In the genomic region with DNA sequence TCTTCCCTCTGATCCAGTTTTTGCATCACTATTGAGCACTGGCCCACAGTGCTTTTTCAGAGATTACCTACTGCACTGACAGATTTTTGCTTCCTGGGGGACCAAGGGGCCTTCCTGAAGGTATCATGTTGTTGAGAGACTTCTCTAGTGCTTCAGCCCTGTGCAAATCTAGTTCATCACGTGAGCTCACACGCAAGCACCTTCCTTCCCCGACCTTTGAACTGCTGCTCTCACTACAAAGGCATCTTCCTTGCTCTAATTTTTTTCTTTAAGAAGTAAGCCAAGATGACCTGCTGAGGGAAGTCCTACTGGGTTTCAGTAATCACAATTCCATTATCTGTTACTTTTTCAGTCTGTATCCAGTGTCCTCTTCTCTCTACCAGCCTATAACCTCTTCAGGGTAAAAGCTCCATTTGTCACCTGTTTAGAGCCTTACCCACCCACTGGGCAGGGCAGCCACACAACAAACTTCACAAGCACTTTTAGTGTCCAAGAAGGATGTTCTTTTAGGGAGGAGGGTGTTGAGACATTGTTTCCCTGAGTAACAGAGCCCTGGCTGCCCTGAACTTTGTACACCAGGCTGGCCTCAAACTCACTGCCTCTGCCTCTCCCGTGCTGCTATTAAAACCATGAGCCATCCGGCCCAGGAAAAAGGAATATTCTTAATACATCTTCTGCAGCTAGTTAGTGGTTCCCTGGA, we compare ENCODE assay signal across 12 mouse cellular contexts.
DNase-seq lines count a peak whose midpoint lies in the region; ATAC-seq lines count a peak whose summit lies in the region.
"Had no signal": no experiment of that assay in that cellular context is flagged by ENCODE, and none has a peak within 500 bp of the region (broad histone marks: within the 10 kb centered on the region; RNA-seq: fewer than 3 reads in every experiment).

No protein-coding gene starts in this region.

- H3K27ac ChIP-seq in heart, embryonic 14.5 days (replicated peaks in 1 of 2; ENCODE audit: control insufficient read depth in 1 of 2, insufficient read depth in 1 of 2, low read depth in 2 of 2, low read length in 2 of 2): peak overlapping the region; percentile 27 to 68; a peak in 2 of 4 replicates
- no peak overlapping the region; the same call in 1 of the 2 replicates for H3K27ac ChIP-seq in heart, embryonic 10.5 days
- H3K27ac ChIP-seq in kidney, embryonic 16.5 days (ENCODE audit: low read length): peak overlapping the region; percentile 43; the same call in 1 of the 2 replicates
- no peak overlapping the region for H3K27ac ChIP-seq in forebrain, embryonic 13.5 days
- H3K27ac ChIP-seq in midbrain, embryonic 11.5 days (ENCODE audit: low read depth, low read length): no peak overlapping the region
- H3K27ac ChIP-seq: limb, embryonic 12.5 days had no signal

- no peak for DNase-seq in heart, embryonic 10.5 days (ENCODE audit: low spot score)
- peak; percentile 46 for DNase-seq in thymus, postnatal 0 days (ENCODE audit: low spot score)
- no peak for DNase-seq in thymus, postnatal 36 days
- DNase-seq in midbrain, embryonic 11.5 days (ENCODE audit: low spot score, missing footprints): no peak
- DNase-seq in cerebellum, postnatal 10 days: no peak
- DNase-seq: adrenal gland, adult 8-10 months; layer of hippocampus, adult 9-11 months; right cerebral cortex, adult 18-20 months had no signal

- H3K4me1 ChIP-seq in heart, embryonic 14.5 days (ENCODE audit: control insufficient read depth in 2 of 2, insufficient read depth in 2 of 2, low read length in 2 of 2): peaks cover 37 to 90% of the 10 kb centered on the region in 2 experiments
- peaks cover 74% of the 10 kb centered on the region for H3K4me1 ChIP-seq in heart, embryonic 10.5 days
- peaks cover 42% of the 10 kb centered on the region for H3K4me1 ChIP-seq in kidney, embryonic 16.5 days (ENCODE audit: insufficient read depth, low read length)
- peaks cover 7% of the 10 kb centered on the region; the same call in 1 of the 2 replicates for H3K4me1 ChIP-seq in forebrain, embryonic 13.5 days
- peaks cover 6% of the 10 kb centered on the region; the same call in 1 of the 2 replicates for H3K4me1 ChIP-seq in midbrain, embryonic 11.5 days (ENCODE audit: control insufficient read depth, insufficient read depth, low read length)

- H3K27me3 ChIP-seq in heart, embryonic 14.5 days (ENCODE audit: control insufficient read depth, insufficient read depth, low read length): no peaks in the 10 kb centered on the region
- no peaks in the 10 kb centered on the region for H3K27me3 ChIP-seq in heart, embryonic 10.5 days (ENCODE audit: insufficient read depth, poor library complexity, severe bottlenecking)
- H3K27me3 ChIP-seq in kidney, embryonic 16.5 days (ENCODE audit: insufficient read depth, low read length): no peaks in the 10 kb centered on the region
- H3K27me3 ChIP-seq in forebrain, embryonic 13.5 days: no peaks in the 10 kb centered on the region
- H3K27me3 ChIP-seq in midbrain, embryonic 11.5 days (ENCODE audit: control insufficient read depth, insufficient read depth, low read length): no peaks in the 10 kb centered on the region
- H3K27me3 ChIP-seq: limb, embryonic 12.5 days had no signal

- H3K9me3 ChIP-seq in heart, embryonic 14.5 days (ENCODE audit: control insufficient read depth, low read length): no peaks in the 10 kb centered on the region
- no peaks in the 10 kb centered on the region for H3K9me3 ChIP-seq in heart, embryonic 10.5 days
- no peaks in the 10 kb centered on the region for H3K9me3 ChIP-seq in kidney, embryonic 16.5 days (ENCODE audit: low read length)
- no peaks in the 10 kb centered on the region for H3K9me3 ChIP-seq in forebrain, embryonic 13.5 days (replicated peaks)
- no peaks in the 10 kb centered on the region for H3K9me3 ChIP-seq in midbrain, embryonic 11.5 days (ENCODE audit: control insufficient read depth, low read length)
- H3K9me3 ChIP-seq: limb, embryonic 12.5 days had no signal

- 49% methylated on average over 5 of the region's 5 CpGs for WGBS in heart, embryonic 14.5 days
- 51% methylated on average over 5 of the region's 5 CpGs for WGBS in heart, embryonic 10.5 days
- WGBS in kidney, embryonic 16.5 days: 50% methylated on average over 5 of the region's 5 CpGs
- 79% methylated on average over 5 of the region's 5 CpGs for WGBS in forebrain, embryonic 13.5 days
- WGBS in midbrain, embryonic 11.5 days: 70% methylated on average over 5 of the region's 5 CpGs

- no peak overlapping the region for H3K4me3 ChIP-seq in heart, embryonic 14.5 days (ENCODE audit: control insufficient read depth in 1 of 2, insufficient read depth in 1 of 2, low read depth in 1 of 2, low read length in 2 of 2)
- no peak overlapping the region for H3K4me3 ChIP-seq in heart, embryonic 10.5 days
- H3K4me3 ChIP-seq in kidney, embryonic 16.5 days (ENCODE audit: low read length): no peak overlapping the region
- no peak overlapping the region for H3K4me3 ChIP-seq in forebrain, embryonic 13.5 days
- no peak overlapping the region for H3K4me3 ChIP-seq in midbrain, embryonic 11.5 days (ENCODE audit: low read depth, low read length)
- H3K4me3 ChIP-seq: limb, embryonic 12.5 days had no signal

- H3K9ac ChIP-seq in heart, embryonic 14.5 days (ENCODE audit: low read length): no peak overlapping the region
- H3K9ac ChIP-seq in kidney, embryonic 16.5 days (replicated peaks; ENCODE audit: low read length): no peak overlapping the region
- no peak overlapping the region for H3K9ac ChIP-seq in forebrain, embryonic 13.5 days
- H3K9ac ChIP-seq in midbrain, embryonic 11.5 days (ENCODE audit: low read length): no peak overlapping the region
- H3K9ac ChIP-seq: limb, embryonic 12.5 days had no signal

- no peak overlapping the region for H3K4me2 ChIP-seq in heart, embryonic 14.5 days (ENCODE audit: low read length)
- H3K4me2 ChIP-seq in kidney, embryonic 16.5 days (replicated peaks; ENCODE audit: low read depth, low read length): no peak overlapping the region
- H3K4me2 ChIP-seq in forebrain, embryonic 13.5 days: no peak overlapping the region
- no peak overlapping the region for H3K4me2 ChIP-seq in midbrain, embryonic 11.5 days
- H3K4me2 ChIP-seq: limb, embryonic 12.5 days had no signal

- H3K36me3 ChIP-seq in heart, embryonic 14.5 days (ENCODE audit: control insufficient read depth, insufficient read depth, low read length): peaks cover 11% of the 10 kb centered on the region
- peaks cover 7% of the 10 kb centered on the region; the same call in 1 of the 2 replicates for H3K36me3 ChIP-seq in heart, embryonic 10.5 days
- no peaks in the 10 kb centered on the region for H3K36me3 ChIP-seq in kidney, embryonic 16.5 days (ENCODE audit: insufficient read depth, low read length)
- H3K36me3 ChIP-seq in forebrain, embryonic 13.5 days (ENCODE audit: poor library complexity, severe bottlenecking): no peaks in the 10 kb centered on the region
- H3K36me3 ChIP-seq in midbrain, embryonic 11.5 days (ENCODE audit: control insufficient read depth, insufficient read depth, low read length): no peaks in the 10 kb centered on the region
- H3K36me3 ChIP-seq: limb, embryonic 12.5 days had no signal

- no peak for ATAC-seq in heart, embryonic 14.5 days (ENCODE audit: insufficient number of reproducible peaks, insufficient read depth, low FRiP score, low read depth)
- ATAC-seq in kidney, embryonic 16.5 days (ENCODE audit: low FRiP score, low TSS enrichment): no peak
- no peak for ATAC-seq in forebrain, embryonic 13.5 days
- no peak for ATAC-seq in midbrain, embryonic 11.5 days (ENCODE audit: low FRiP score)

Comparison
In these comparisons a context has a peak if more than half of its experiments do, and no peak if none do; other contexts are left out.
1. H3K27ac ChIP-seq: peak in heart, embryonic 14.5 days (2 of 2) and kidney, embryonic 16.5 days (single experiment); none in heart, embryonic 10.5 days (single experiment), forebrain, embryonic 13.5 days (single experiment) and midbrain, embryonic 11.5 days (single experiment).